Mouse (Mus musculus) hindbrain, embryonic 11.5 days (tissue): ENCODE data around the gene Tead4. TPM values are rescaled to one million over a fixed set of nuclear protein-coding genes. Genes with fewer than 3 reads are reported as not detected.
A peak's percentile ranks its signal among the peaks of the same experiment; 100 is the strongest.

Source experiments
- ATAC-seq: fragments of 200-750 bp; cut with Nextera tagmentation; 2 replicates; pipeline ENCODE4 v1.8.0; 2017; ENCODE audit warnings: mild to moderate bottlenecking, moderate TSS enrichment, moderate library complexity; ENCODE audit not compliant: low FRiP score
- DNase-seq: peaks from one replicate; pipeline ENCODE4 v3.0.0-alpha.2; 2015; ENCODE audit warnings: low spot score
- H3K27ac ChIP-seq: fragments of 300-500 bp; sonication (generic); 2 replicates; pipeline ENCODE4 v1.5.1; 2014; ENCODE audit warnings: mild to moderate bottlenecking, low read depth, low read length
- H3K27me3 ChIP-seq: fragments of 300-500 bp; sonication (generic); 2 replicates; pipeline ENCODE4 v1.6.1; 2014; ENCODE audit warnings: mild to moderate bottlenecking, low read length, moderate library complexity, mixed read lengths; ENCODE audit not compliant: control insufficient read depth, insufficient read depth
- H3K36me3 ChIP-seq: fragments of 300-500 bp; sonication (generic); 2 replicates; pipeline ENCODE4 v1.6.1; 2014; ENCODE audit warnings: mild to moderate bottlenecking, low read length, moderate library complexity, mixed read lengths; ENCODE audit not compliant: control insufficient read depth, insufficient read depth
- H3K4me1 ChIP-seq: fragments of 300-500 bp; sonication (generic); replicated peaks from 2 replicates; pipeline ENCODE4 v1.6.1; 2014; ENCODE audit warnings: low read length, mixed read lengths; ENCODE audit not compliant: control insufficient read depth, insufficient read depth
- H3K4me2 ChIP-seq: fragments of 300-500 bp; sonication (generic); replicated peaks from 2 replicates; pipeline ENCODE4 v1.6.1; 2014; ENCODE audit warnings: mild to moderate bottlenecking, low read depth, low read length
- H3K4me3 ChIP-seq: fragments of 300-500 bp; sonication (generic); 2 replicates; pipeline ENCODE4 v1.5.1; 2014; ENCODE audit warnings: low read depth, low read length
- H3K9ac ChIP-seq: fragments of 300-500 bp; sonication (generic); 2 replicates; pipeline ENCODE4 v1.6.1; 2014; ENCODE audit warnings: low read depth, low read length
- H3K9me3 ChIP-seq: fragments of 300-500 bp; sonication (generic); 2 replicates; pipeline ENCODE4 v1.6.1; 2016; ENCODE audit warnings: low read length; ENCODE audit not compliant: control insufficient read depth
- WGBS: fragments of 180-500 bp; shearing (Covaris S2); extraction: QIAGEN DNeasy Blood & Tissue Kit; methylation state at CpG from one replicate; pipeline ENCODE4 v1.1.7; 2014; 5-methylcytosine and 5-hydroxymethylcytosine counted together
- polyA plus RNA-seq: library from polyadenylated mRNA; unstranded; fragments of >200 nt; fragmentation: Nextera tagmentation; extraction: Ambion mirVana; gene quantifications from 2 replicates; pipeline ENCODE4 v1.2.1, GENCODE M21; 2014

Tead4 gene
- polyA plus RNA-seq, 1 experiment from 2014 or later: 1.7 TPM

GRCm38 (mm10) chr6:128298246-128298645 lies 2.4 kb downstream of the Tead4 start:
- no peak for ATAC-seq

GRCm38 (mm10) chr6:128296750-128297393 lies 3.8 kb downstream of the Tead4 start:
- Histone ChIP-seq H3K27me3 (peaks cover 28% of the 10 kb centered on the region), H3K9ac (no peak overlapping the region), H3K27ac (no peak overlapping the region), H3K4me3 (no peak overlapping the region), H3K9me3 (no peaks in the 10 kb centered on the region), H3K4me1 (peaks cover 2% of the 10 kb centered on the region), H3K4me2 (no peak overlapping the region), H3K36me3 (no peaks in the 10 kb centered on the region)
- no peak for ATAC-seq
- 30% methylated on average over 11 of the region's 11 CpGs for WGBS
- DNase-seq: no peak

More at GRCm38 (mm10) chr6:128298246-128298645, 2.4 kb downstream of the Tead4 start:
- Histone ChIP-seq H3K4me3 (no peak overlapping the region), H3K27ac (no peak overlapping the region), H3K9me3 (no peaks in the 10 kb centered on the region), H3K27me3 (peaks cover 33% of the 10 kb centered on the region), H3K4me1 (peaks cover 2% of the 10 kb centered on the region), H3K4me2 (no peak overlapping the region), H3K9ac (no peak overlapping the region), H3K36me3 (no peaks in the 10 kb centered on the region)
- DNase-seq: no peak
- WGBS: 38% methylated on average over 7 of the region's 7 CpGs

- Histone ChIP-seq H3K9ac (no peak overlapping the region), H3K36me3 (no peaks in the 10 kb centered on the region), H3K4me3 (no peak overlapping the region), H3K4me1 (peaks cover 2% of the 10 kb centered on the region), H3K4me2 (no peak overlapping the region), H3K27ac (no peak overlapping the region), H3K27me3 (peaks cover 22% of the 10 kb centered on the region), H3K9me3 (no peaks in the 10 kb centered on the region)
- 37% methylated on average over 6 of the region's 6 CpGs for WGBS
- ATAC-seq (0 out of 2 replicates have a peak, but pooled peaks have one; percentile 26), DNase-seq (no peak)
Observed at GRCm38 (mm10) chr6:128295876-128296749, 4.5 kb downstream of the Tead4 start.

- Histone ChIP-seq H3K4me3 (no peak overlapping the region), H3K9ac (no peak overlapping the region), H3K27me3 (no peaks in the 10 kb centered on the region), H3K4me1 (no peaks in the 10 kb centered on the region), H3K9me3 (no peaks in the 10 kb centered on the region), H3K27ac (no peak overlapping the region), H3K36me3 (no peaks in the 10 kb centered on the region), H3K4me2 (no peak overlapping the region)
- 85% methylated on average over 5 of the region's 5 CpGs for WGBS
- DNase-seq (no peak), ATAC-seq (no peak)
Observed at GRCm38 (mm10) chr6:128291284-128291683, 9.3 kb downstream of the Tead4 start.

DNA sequence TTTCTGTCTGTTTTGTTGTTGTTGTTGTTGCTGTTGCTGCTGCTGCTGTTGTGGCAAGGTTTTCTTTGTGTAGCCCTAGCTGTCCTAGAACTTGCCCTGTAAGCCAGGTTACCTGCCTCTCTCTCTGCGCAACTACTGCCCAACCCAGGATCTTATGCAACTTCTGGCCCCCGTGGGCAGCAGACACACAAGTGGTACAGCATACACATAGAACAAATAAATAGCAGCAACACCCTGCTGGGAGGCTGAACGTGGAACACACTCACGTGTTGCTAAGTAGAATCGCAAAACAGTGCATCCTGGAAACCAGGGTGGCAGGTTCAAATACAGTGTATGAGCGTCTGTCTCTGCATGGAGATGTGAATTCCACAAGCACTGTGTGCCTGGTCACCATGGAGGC lies 11.9 kb downstream of the Tead4 start:
- Histone ChIP-seq H3K36me3 (no peaks in the 10 kb centered on the region), H3K4me2 (no peak overlapping the region), H3K4me3 (no peak overlapping the region), H3K9me3 (no peaks in the 10 kb centered on the region), H3K9ac (no peak overlapping the region), H3K27ac (no peak overlapping the region), H3K4me1 (no peaks in the 10 kb centered on the region), H3K27me3 (no peaks in the 10 kb centered on the region)
- WGBS: 82% methylated on average over 6 of the region's 6 CpGs
- no peak for ATAC-seq
- no peak for DNase-seq

DNA sequence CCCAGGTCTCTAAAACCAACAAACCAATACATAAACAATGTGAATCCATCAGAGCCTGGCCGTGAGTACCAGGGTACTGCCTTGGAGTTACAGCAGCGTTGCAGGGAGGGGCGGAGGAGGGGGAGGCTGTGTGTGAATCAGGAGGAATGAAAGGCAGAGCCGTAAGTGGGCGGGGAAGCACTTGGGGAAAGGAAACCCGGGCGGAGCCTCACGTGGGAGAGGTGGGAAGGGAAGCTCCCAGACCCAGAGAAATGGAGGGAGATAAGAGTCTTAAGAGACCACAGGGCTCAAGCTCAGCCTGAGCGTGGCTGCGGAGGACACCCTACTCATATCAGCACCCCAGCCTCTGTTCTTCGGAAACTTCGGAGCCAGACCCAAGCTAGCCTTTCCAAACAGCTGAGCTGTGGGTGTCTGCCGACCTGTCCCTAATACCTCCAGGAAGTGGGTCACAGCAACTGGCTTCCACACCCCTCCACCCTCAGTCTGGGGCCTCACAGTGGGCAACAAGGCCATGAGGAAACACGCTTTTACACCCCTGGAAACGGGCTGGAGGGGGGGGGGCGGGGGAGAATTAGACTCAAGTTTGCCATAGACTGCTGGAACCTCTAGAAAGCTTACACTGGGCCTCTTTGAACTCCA lies 14.7 kb downstream of the Tead4 start:
- Histone ChIP-seq H3K27ac (no peak overlapping the region), H3K4me1 (no peaks in the 10 kb centered on the region; the same call in 1 of the 2 replicates), H3K9me3 (no peaks in the 10 kb centered on the region), H3K4me2 (peak overlapping the region; percentile 25), H3K36me3 (no peaks in the 10 kb centered on the region), H3K4me3 (no peak overlapping the region), H3K27me3 (no peaks in the 10 kb centered on the region), H3K9ac (no peak overlapping the region)
- WGBS: 15% methylated on average over 16 of the region's 16 CpGs
- peak; percentile 59 for DNase-seq
- peak; percentile 46; the same call in 1 of the 2 replicates for ATAC-seq

DNA sequence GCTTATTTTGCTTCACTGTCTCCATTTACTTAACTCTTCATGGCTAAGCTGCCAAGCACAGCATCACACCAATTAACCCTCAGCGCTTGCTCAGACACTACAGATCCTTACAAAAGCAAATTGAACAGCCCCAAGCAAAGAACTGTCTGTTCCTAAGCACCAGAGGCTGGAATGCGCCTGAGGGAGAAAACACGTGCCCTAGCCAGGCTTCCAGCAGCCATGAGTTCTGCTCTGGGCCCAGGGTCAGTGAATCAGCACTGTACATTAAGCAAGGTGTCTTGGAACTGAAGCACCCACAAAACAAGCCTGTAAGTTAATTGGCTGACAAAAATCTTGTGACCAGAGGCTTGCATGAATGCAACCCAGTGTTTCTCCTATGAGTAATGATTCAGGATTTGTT lies 18.5 kb downstream of the Tead4 start:
- no peaks in the 10 kb centered on the region for H3K9me3 ChIP-seq
- peak; percentile 61 for DNase-seq
- H3K4me2 ChIP-seq: no peak overlapping the region
- no peaks in the 10 kb centered on the region; the same call in 1 of the 2 replicates for H3K4me1 ChIP-seq
- peak; percentile 67; the same call in 1 of the 2 replicates for ATAC-seq
- no peaks in the 10 kb centered on the region for H3K36me3 ChIP-seq
- H3K27ac ChIP-seq: no peak overlapping the region
- H3K27me3 ChIP-seq: no peaks in the 10 kb centered on the region
- WGBS: 27% methylated on average over 3 of the region's 3 CpGs
- no peak overlapping the region for H3K9ac ChIP-seq
- H3K4me3 ChIP-seq: no peak overlapping the region

DNA sequence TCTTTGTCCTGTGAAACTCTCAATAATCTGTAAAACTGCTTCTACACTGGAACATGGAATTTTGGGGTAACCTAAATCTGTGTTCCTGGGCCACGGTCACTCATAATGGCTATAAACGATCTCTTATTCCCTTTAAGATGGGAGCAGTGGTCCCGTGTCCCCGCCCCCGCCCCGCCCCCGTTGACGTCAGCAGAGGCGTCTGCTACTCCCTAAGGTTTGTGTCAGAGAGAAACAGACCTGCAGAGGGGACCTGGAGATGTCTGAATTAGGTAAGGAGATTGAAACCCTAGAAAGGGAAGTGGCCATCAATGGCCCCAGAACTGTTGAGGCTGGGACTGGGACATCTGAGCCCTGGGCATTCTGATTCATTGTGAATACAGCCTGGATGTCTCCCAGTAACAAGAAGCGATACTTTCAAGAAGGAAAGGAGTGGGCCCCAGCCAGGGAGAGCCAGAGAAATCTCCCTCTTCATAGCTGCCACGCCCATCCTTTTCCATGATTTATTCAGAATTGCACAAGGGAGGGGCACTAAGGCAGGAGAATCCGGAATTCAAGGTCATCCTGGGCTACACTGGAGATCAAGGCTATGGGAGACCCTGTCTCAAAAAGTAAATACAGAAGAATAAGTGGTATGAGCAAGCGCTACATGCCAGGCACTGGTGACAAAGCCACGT lies 20.0 kb downstream of the Tead4 start:
- Histone ChIP-seq H3K27ac (no peak overlapping the region), H3K27me3 (no peaks in the 10 kb centered on the region), H3K4me3 (no peak overlapping the region), H3K4me1 (no peaks in the 10 kb centered on the region; the same call in 1 of the 2 replicates), H3K4me2 (no peak overlapping the region), H3K9ac (no peak overlapping the region), H3K36me3 (no peaks in the 10 kb centered on the region), H3K9me3 (no peaks in the 10 kb centered on the region)
- ATAC-seq (no peak), DNase-seq (no peak)
- WGBS: 55% methylated on average over 14 of the region's 14 CpGs
